Mouse (Mus musculus): ENCODE results near the gene Snx14. TPM values are rescaled to one million over a fixed set of nuclear protein-coding genes. Genes with fewer than 3 reads are reported as not detected.

Gene Snx14
- polyA plus RNA-seq, 1 experiment from 2014 or later = 27.8 TPM

GRCm38 (mm10) chr9:88340819-88341218, 97.9 kb downstream of the Snx14 start:
- Histone ChIP-seq H3K27me3 (no peaks in the 10 kb centered on the region), H3K9me3 (no peaks in the 10 kb centered on the region), H3K36me3 (no peaks in the 10 kb centered on the region), H3K4me1 (no peaks in the 10 kb centered on the region), H3K4me2 (no peak overlapping the region), H3K27ac (no peak overlapping the region), H3K4me3 (no peak overlapping the region), H3K9ac (no peak overlapping the region)
- ATAC-seq (ENCODE audit: insufficient number of reproducible peaks, low FRiP score, low TSS enrichment, low read depth) = no peak
- 79% methylated on average over 3 of the region's 3 CpGs for WGBS

- ATAC-seq (ENCODE audit: insufficient number of reproducible peaks, low FRiP score, low TSS enrichment, low read depth) = no peak
- WGBS = 55% methylated on average over 1 of the region's 2 CpGs
- no peak overlapping the region for H3K4me3 ChIP-seq
- H3K27ac ChIP-seq = no peak overlapping the region
- H3K36me3 ChIP-seq = no peaks in the 10 kb centered on the region
- no peak overlapping the region for H3K4me2 ChIP-seq
- no peaks in the 10 kb centered on the region for H3K9me3 ChIP-seq
- peaks cover 8% of the 10 kb centered on the region; the same call in 1 of the 2 replicates for H3K4me1 ChIP-seq
- H3K9ac ChIP-seq = no peak overlapping the region
- no peaks in the 10 kb centered on the region for H3K27me3 ChIP-seq
Measured at GRCm38 (mm10) chr9:88335839-88336238, 102.9 kb downstream of the Snx14 start.

- Histone ChIP-seq H3K9ac (no peak overlapping the region), H3K36me3 (no peaks in the 10 kb centered on the region), H3K27ac (no peak overlapping the region), H3K4me1 (peaks cover 22% of the 10 kb centered on the region), H3K4me2 (no peak overlapping the region), H3K4me3 (no peak overlapping the region; the same call in 1 of the 2 replicates), H3K9me3 (no peaks in the 10 kb centered on the region), H3K27me3 (0 out of 2 replicates have a peak, but pooled peaks cover 4% of the 10 kb centered on the region)
- 49% methylated on average over 3 of the region's 3 CpGs for WGBS
- ATAC-seq (ENCODE audit: insufficient number of reproducible peaks, low FRiP score, low TSS enrichment, low read depth) = no peak
Measured at GRCm38 (mm10) chr9:88332447-88332846, 106.3 kb downstream of the Snx14 start.

- Histone ChIP-seq H3K4me2 (no peak overlapping the region), H3K9me3 (no peaks in the 10 kb centered on the region), H3K9ac (no peak overlapping the region), H3K27ac (0 out of 2 replicates have a peak overlapping the region, but pooled peaks have one; percentile 11), H3K36me3 (no peaks in the 10 kb centered on the region), H3K27me3 (0 out of 2 replicates have a peak, but pooled peaks cover 4% of the 10 kb centered on the region), H3K4me1 (peaks cover 22% of the 10 kb centered on the region), H3K4me3 (no peak overlapping the region)
- 59% methylated on average over 3 of the region's 3 CpGs for WGBS
- no peak for ATAC-seq (ENCODE audit: insufficient number of reproducible peaks, low FRiP score, low TSS enrichment, low read depth)
Measured at GRCm38 (mm10) chr9:88330316-88330715, 108.4 kb downstream of the Snx14 start.

GRCm38 (mm10) chr9:88329166-88329748, 109.5 kb downstream of the Snx14 start:
- Histone ChIP-seq H3K9me3 (no peaks in the 10 kb centered on the region), H3K9ac (no peak overlapping the region), H3K36me3 (no peaks in the 10 kb centered on the region), H3K27me3 (0 out of 2 replicates have a peak, but pooled peaks cover 4% of the 10 kb centered on the region), H3K27ac (peak overlapping the region; percentile 71), H3K4me1 (peaks cover 22% of the 10 kb centered on the region), H3K4me2 (peak overlapping the region; percentile 26), H3K4me3 (peak overlapping the region; percentile 57)
- no peak for ATAC-seq (ENCODE audit: insufficient number of reproducible peaks, low FRiP score, low TSS enrichment, low read depth)
- WGBS = 32% methylated on average over 10 of the region's 10 CpGs

GRCm38 (mm10) chr9:88328666-88329065, 110.1 kb downstream of the Snx14 start:
- Histone ChIP-seq H3K9ac (no peak overlapping the region), H3K4me2 (peak overlapping the region; percentile 26), H3K27ac (no peak overlapping the region), H3K4me3 (peak overlapping the region; percentile 57), H3K27me3 (0 out of 2 replicates have a peak, but pooled peaks cover 4% of the 10 kb centered on the region), H3K9me3 (no peaks in the 10 kb centered on the region), H3K36me3 (no peaks in the 10 kb centered on the region), H3K4me1 (peaks cover 22% of the 10 kb centered on the region)
- whole genome bisulfite sequencing = 29% methylated on average over 5 of the region's 5 CpGs
- ATAC-seq (ENCODE audit: insufficient number of reproducible peaks, low FRiP score, low TSS enrichment, low read depth) = no peak

GRCm38 (mm10) chr9:88326930-88327901, 111.5 kb downstream of the Snx14 start, which contains the start of gene Nt5e:
Gene Nt5e, plus strand, starts transcription at chr9:88327197.
- Histone ChIP-seq H3K9me3 (no peaks in the 10 kb centered on the region), H3K4me1 (peaks cover 16% of the 10 kb centered on the region), H3K4me3 (peak within 1 kb of the TSS; percentile 57), H3K36me3 (no peaks in the 10 kb centered on the region), H3K27me3 (0 out of 2 replicates have a peak, but pooled peaks cover 4% of the 10 kb centered on the region), H3K27ac (peak within 1 kb of the TSS; percentile 68), H3K9ac (peak within 1 kb of the TSS; percentile 67), H3K4me2 (peak within 1 kb of the TSS; percentile 87)
- peak; percentile 89 for ATAC-seq (ENCODE audit: insufficient number of reproducible peaks, low FRiP score, low TSS enrichment, low read depth)
- under 1% methylated on average over 65 of the region's 66 CpGs for WGBS

Other genes with a start within 250 kb of the Snx14 start
- 39.3 and 40.2 TPM in 2 replicates for gene Nt5e, start 111.8 kb downstream of the Snx14 start, polyA plus RNA-seq (2015; fragmentation: Nextera tagmentation; extraction: Ambion mirVana)
- 0.61 TPM in 1 of 2 replicates, not detected in the other for gene Gm20537, start 17.7 kb upstream of the Snx14 start, polyA plus RNA-seq (2015; fragmentation: Nextera tagmentation; extraction: Ambion mirVana)
- 94.5 and 95.0 TPM in 2 replicates for gene Syncrip, start 43.6 kb upstream of the Snx14 start, polyA plus RNA-seq (2015; fragmentation: Nextera tagmentation; extraction: Ambion mirVana)
- gene Zfp949, start 109.1 kb upstream of the Snx14 start, polyA plus RNA-seq (2015; fragmentation: Nextera tagmentation; extraction: Ambion mirVana) = 13.6 and 14.1 TPM in 2 replicates
- 0.31 TPM in 1 of 2 replicates, not detected in the other for gene Trim43a, start 141.9 kb upstream of the Snx14 start, polyA plus RNA-seq (2015; fragmentation: Nextera tagmentation; extraction: Ambion mirVana)